Mouse (Mus musculus): ENCODE measurements around the gene Sfta2. TPM values are rescaled to one million over a fixed set of nuclear protein-coding genes. Genes with fewer than 3 reads are reported as not detected.

The Sfta2 gene
- polyA plus RNA-seq, 1 experiment from 2014 or later = not detected

Other genes starting within 250 kb of the Sfta2 start
- 1.7 and 2.1 TPM in 2 replicates for gene H2-Q4, start 221.9 kb upstream of the Sfta2 start, polyA plus RNA-seq (2014; fragmentation: Nextera tagmentation; extraction: Ambion mirVana)
- 0.72 and 1.2 TPM in 2 replicates for gene H2-Q6, start 176.7 kb upstream of the Sfta2 start, polyA plus RNA-seq (2014; fragmentation: Nextera tagmentation; extraction: Ambion mirVana)
- gene H2-Q7, start 162.4 kb upstream of the Sfta2 start, polyA plus RNA-seq (2014; fragmentation: Nextera tagmentation; extraction: Ambion mirVana) = 10.5 and 10.6 TPM in 2 replicates
- 0.07 and 0.12 TPM in 2 replicates for gene H2-Q10, start 131.5 kb upstream of the Sfta2 start, polyA plus RNA-seq (2014; fragmentation: Nextera tagmentation; extraction: Ambion mirVana)
- gene Pou5f1, start 95.5 kb upstream of the Sfta2 start, polyA plus RNA-seq (2014; fragmentation: Nextera tagmentation; extraction: Ambion mirVana) = not detected in 2 replicates
- 58.4 and 59.4 TPM in 2 replicates for gene Tcf19, start 84.7 kb upstream of the Sfta2 start, polyA plus RNA-seq (2014; fragmentation: Nextera tagmentation; extraction: Ambion mirVana)
- 17.7 and 18.2 TPM in 2 replicates for gene Cchcr1, start 84.4 kb upstream of the Sfta2 start, polyA plus RNA-seq (2014; fragmentation: Nextera tagmentation; extraction: Ambion mirVana)
- gene Psors1c2, start 68.3 kb upstream of the Sfta2 start, polyA plus RNA-seq (2014; fragmentation: Nextera tagmentation; extraction: Ambion mirVana) = 1.3 and 1.4 TPM in 2 replicates
- gene Cdsn, start 49.4 kb upstream of the Sfta2 start, polyA plus RNA-seq (2014; fragmentation: Nextera tagmentation; extraction: Ambion mirVana) = not detected in 2 replicates
- gene 2300002M23Rik, start 34.1 kb upstream of the Sfta2 start, polyA plus RNA-seq (2014; fragmentation: Nextera tagmentation; extraction: Ambion mirVana) = not detected in 2 replicates
- not detected in 2 replicates for gene Gm9573, start 25.1 kb downstream of the Sfta2 start, polyA plus RNA-seq (2014; fragmentation: Nextera tagmentation; extraction: Ambion mirVana)
- 0.07 and 0.13 TPM in 2 replicates for gene Mucl3, start 42.1 kb downstream of the Sfta2 start, polyA plus RNA-seq (2014; fragmentation: Nextera tagmentation; extraction: Ambion mirVana)
- gene Vars2, start 66.0 kb downstream of the Sfta2 start, polyA plus RNA-seq (2014; fragmentation: Nextera tagmentation; extraction: Ambion mirVana) = 16.2 and 19.5 TPM in 2 replicates
- gene Gtf2h4, start 72.2 kb downstream of the Sfta2 start, polyA plus RNA-seq (2014; fragmentation: Nextera tagmentation; extraction: Ambion mirVana) = 41.2 and 47.4 TPM in 2 replicates
- gene Ddr1, start 103.1 kb downstream of the Sfta2 start, polyA plus RNA-seq (2014; fragmentation: Nextera tagmentation; extraction: Ambion mirVana) = 130 and 144 TPM in 2 replicates
- gene Ier3, start 220.1 kb downstream of the Sfta2 start, polyA plus RNA-seq (2014; fragmentation: Nextera tagmentation; extraction: Ambion mirVana) = 2.4 and 3.5 TPM in 2 replicates
- gene Flot1, start 221.7 kb downstream of the Sfta2 start, polyA plus RNA-seq (2014; fragmentation: Nextera tagmentation; extraction: Ambion mirVana) = 48.5 and 49.5 TPM in 2 replicates
- gene Tubb5, start 236.8 kb downstream of the Sfta2 start, polyA plus RNA-seq (2014; fragmentation: Nextera tagmentation; extraction: Ambion mirVana) = 1,583 and 1,671 TPM in 2 replicates
- gene Mdc1, start 240.0 kb downstream of the Sfta2 start, polyA plus RNA-seq (2014; fragmentation: Nextera tagmentation; extraction: Ambion mirVana) = 27.2 and 29.2 TPM in 2 replicates

Data from forebrain, embryonic 11.5 days (tissue).